Mouse (Mus musculus): Measurements from ENCODE around the gene Xrn2. TPM values are rescaled to one million over a fixed set of nuclear protein-coding genes. Genes with fewer than 3 reads are reported as not detected.
"Not testable (repeated sequence)": the region's sequence is repeated elsewhere in the genome, so short reads cannot be mapped to it uniquely, and the experiment has no call there.

Gene Xrn2
- polyA plus RNA-seq, 1 experiment from 2014 or later: 89.7 TPM

GRCm38 (mm10) chr2:147013194-147013969, 586 bp downstream of the Xrn2 start:
- peak; percentile 95 for DNase-seq (ENCODE audit: low spot score)
- H3K27ac ChIP-seq (replicated peaks): peak overlapping the region; percentile 98
- H3K4me3 ChIP-seq: peak overlapping the region; percentile 88
- peaks cover 18% of the 10 kb centered on the region for H3K36me3 ChIP-seq (replicated peaks)
- H3K9me3 ChIP-seq: no peaks in the 10 kb centered on the region
- H3K4me1 ChIP-seq: peaks cover 21% of the 10 kb centered on the region
- H3K27me3 ChIP-seq (replicated peaks; ENCODE audit: low read depth, poor library complexity, severe bottlenecking): no peaks in the 10 kb centered on the region
- WGBS: under 1% methylated on average over 59 of the region's 59 CpGs

GRCm38 (mm10) chr2:147014101-147014886, 1.5 kb downstream of the Xrn2 start:
- 35% methylated on average over 15 of the region's 15 CpGs for WGBS
- no peak for DNase-seq (ENCODE audit: low spot score)
- Histone ChIP-seq H3K36me3 (replicated peaks) (peaks cover 16% of the 10 kb centered on the region), H3K4me3 (peak overlapping the region; percentile 88), H3K4me1 (peaks cover 21% of the 10 kb centered on the region), H3K27ac (replicated peaks) (peak overlapping the region; percentile 98), H3K9me3 (no peaks in the 10 kb centered on the region), H3K27me3 (replicated peaks; ENCODE audit: low read depth, poor library complexity, severe bottlenecking) (no peaks in the 10 kb centered on the region)

GRCm38 (mm10) chr2:147022041-147022440, 9.2 kb downstream of the Xrn2 start:
- H3K27ac ChIP-seq (replicated peaks); DNase-seq (ENCODE audit: low spot score); H3K9me3 ChIP-seq; H3K4me1 ChIP-seq; H3K4me3 ChIP-seq; H3K27me3 ChIP-seq (replicated peaks; ENCODE audit: low read depth, poor library complexity, severe bottlenecking): not testable (repeated sequence)
- 91% methylated on average over 1 of the region's 1 CpGs for WGBS
- H3K36me3 ChIP-seq (replicated peaks): peaks cover 26% of the 10 kb centered on the region

- Histone ChIP-seq H3K27ac (replicated peaks) (no peak overlapping the region), H3K4me3 (no peak overlapping the region), H3K27me3 (replicated peaks; ENCODE audit: low read depth, poor library complexity, severe bottlenecking) (no peaks in the 10 kb centered on the region), H3K9me3 (no peaks in the 10 kb centered on the region), H3K4me1 (no peaks in the 10 kb centered on the region), H3K36me3 (replicated peaks) (peaks cover 36% of the 10 kb centered on the region)
- 97% methylated on average over 5 of the region's 5 CpGs for WGBS
- no peak for DNase-seq (ENCODE audit: low spot score)
Measured at GRCm38 (mm10) chr2:147023067-147023466, 10.3 kb downstream of the Xrn2 start.

GRCm38 (mm10) chr2:147023560-147023959, 10.8 kb downstream of the Xrn2 start:
- Histone ChIP-seq H3K27me3 (replicated peaks; ENCODE audit: low read depth, poor library complexity, severe bottlenecking) (no peaks in the 10 kb centered on the region), H3K4me1 (no peaks in the 10 kb centered on the region), H3K9me3 (no peaks in the 10 kb centered on the region), H3K36me3 (replicated peaks) (peaks cover 41% of the 10 kb centered on the region), H3K27ac (replicated peaks) (no peak overlapping the region), H3K4me3 (no peak overlapping the region)
- no peak for DNase-seq (ENCODE audit: low spot score)
- 91% methylated on average over 4 of the region's 4 CpGs for WGBS

GRCm38 (mm10) chr2:147033065-147033464, 20.3 kb downstream of the Xrn2 start:
- Histone ChIP-seq H3K27me3 (replicated peaks; ENCODE audit: low read depth, poor library complexity, severe bottlenecking) (no peaks in the 10 kb centered on the region), H3K4me3 (no peak overlapping the region), H3K4me1 (no peaks in the 10 kb centered on the region), H3K9me3 (no peaks in the 10 kb centered on the region), H3K27ac (replicated peaks) (no peak overlapping the region), H3K36me3 (replicated peaks) (peaks cover 90% of the 10 kb centered on the region)
- 65% methylated on average over 2 of the region's 2 CpGs for WGBS
- DNase-seq (ENCODE audit: low spot score): no peak

GRCm38 (mm10) chr2:147035864-147036263, 23.1 kb downstream of the Xrn2 start:
- H3K9me3 ChIP-seq: no peaks in the 10 kb centered on the region
- H3K4me1 ChIP-seq: no peaks in the 10 kb centered on the region
- peaks cover 87% of the 10 kb centered on the region for H3K36me3 ChIP-seq (replicated peaks)
- DNase-seq (ENCODE audit: low spot score): no peak
- WGBS: 89% methylated on average over 2 of the region's 2 CpGs
- no peaks in the 10 kb centered on the region for H3K27me3 ChIP-seq (replicated peaks; ENCODE audit: low read depth, poor library complexity, severe bottlenecking)
- H3K27ac ChIP-seq (replicated peaks): no peak overlapping the region
- no peak overlapping the region for H3K4me3 ChIP-seq

GRCm38 (mm10) chr2:147047051-147047450, 34.3 kb downstream of the Xrn2 start:
- DNase-seq (ENCODE audit: low spot score): no peak
- H3K9me3 ChIP-seq: no peaks in the 10 kb centered on the region
- H3K4me3 ChIP-seq: no peak overlapping the region
- peaks cover 83% of the 10 kb centered on the region for H3K36me3 ChIP-seq (replicated peaks)
- H3K27me3 ChIP-seq (replicated peaks; ENCODE audit: low read depth, poor library complexity, severe bottlenecking): no peaks in the 10 kb centered on the region
- WGBS: 92% methylated on average over 3 of the region's 3 CpGs
- no peak overlapping the region for H3K27ac ChIP-seq (replicated peaks)
- H3K4me1 ChIP-seq: no peaks in the 10 kb centered on the region

- Histone ChIP-seq H3K4me1 (no peaks in the 10 kb centered on the region), H3K27ac (replicated peaks) (no peak overlapping the region), H3K36me3 (replicated peaks) (peaks cover 81% of the 10 kb centered on the region), H3K9me3 (no peaks in the 10 kb centered on the region), H3K27me3 (replicated peaks; ENCODE audit: low read depth, poor library complexity, severe bottlenecking) (no peaks in the 10 kb centered on the region), H3K4me3 (no peak overlapping the region)
- WGBS: 92% methylated on average over 2 of the region's 2 CpGs
- no peak for DNase-seq (ENCODE audit: low spot score)
Measured at GRCm38 (mm10) chr2:147053229-147053892, 40.6 kb downstream of the Xrn2 start.

- Histone ChIP-seq H3K36me3 (replicated peaks) (peaks cover 64% of the 10 kb centered on the region), H3K4me3 (no peak overlapping the region), H3K4me1 (no peaks in the 10 kb centered on the region), H3K27ac (replicated peaks) (no peak overlapping the region), H3K9me3 (no peaks in the 10 kb centered on the region), H3K27me3 (replicated peaks; ENCODE audit: low read depth, poor library complexity, severe bottlenecking) (no peaks in the 10 kb centered on the region)
- 88% methylated on average over 1 of the region's 1 CpGs for WGBS
- DNase-seq (ENCODE audit: low spot score): no peak
Measured at GRCm38 (mm10) chr2:147067480-147068246, 54.9 kb downstream of the Xrn2 start.

GRCm38 (mm10) chr2:147069077-147069476, 56.3 kb downstream of the Xrn2 start:
- no peaks in the 10 kb centered on the region for H3K9me3 ChIP-seq
- H3K36me3 ChIP-seq (replicated peaks): peaks cover 51% of the 10 kb centered on the region
- DNase-seq (ENCODE audit: low spot score): no peak
- WGBS: 39% methylated on average over 1 of the region's 1 CpGs
- no peaks in the 10 kb centered on the region for H3K4me1 ChIP-seq
- no peaks in the 10 kb centered on the region for H3K27me3 ChIP-seq (replicated peaks; ENCODE audit: low read depth, poor library complexity, severe bottlenecking)
- no peak overlapping the region for H3K27ac ChIP-seq (replicated peaks)
- H3K4me3 ChIP-seq: no peak overlapping the region

GRCm38 (mm10) chr2:147070305-147070704, 57.5 kb downstream of the Xrn2 start:
- H3K36me3 ChIP-seq (replicated peaks): peaks cover 50% of the 10 kb centered on the region
- WGBS: 86% methylated on average over 1 of the region's 1 CpGs

More at GRCm38 (mm10) chr2:147070305-147070704, 57.5 kb downstream of the Xrn2 start:
- Histone ChIP-seq H3K27me3 (replicated peaks; ENCODE audit: low read depth, poor library complexity, severe bottlenecking) (no peaks in the 10 kb centered on the region), H3K4me3 (no peak overlapping the region), H3K9me3 (no peaks in the 10 kb centered on the region), H3K27ac (replicated peaks) (no peak overlapping the region), H3K4me1 (no peaks in the 10 kb centered on the region)
- no peak for DNase-seq (ENCODE audit: low spot score)
